Mouse (Mus musculus) CH12.LX (cell line): Measurements from ENCODE around the gene Pdcd7. TPM values are rescaled to one million over a fixed set of nuclear protein-coding genes. Genes with fewer than 3 reads are reported as not detected.

Experiments used
- DNase-seq: peaks from one replicate; pipeline ENCODE4 v3.0.0-alpha.2; 2013; ENCODE audit errors: extremely low read depth
- H3K27ac ChIP-seq: 2 replicates; pipeline ENCODE4 v1.5.1; 2012; ENCODE audit warnings: low read depth, mild to moderate bottlenecking, control low read depth, moderate library complexity; ENCODE audit not compliant: insufficient read depth
- H3K27me3 ChIP-seq: replicated peaks from 2 replicates; pipeline ENCODE3; 2012; ENCODE audit warnings: inconsistent platforms
- H3K36me3 ChIP-seq, 2 experiments: replicated peaks in 1 of 2; 2 replicates each; pipeline versions ENCODE3 to v1.6.1; 2012; ENCODE audit warnings: inconsistent platforms in 1 of 2, low read length in 1 of 2, mild to moderate bottlenecking in 1 of 2, mixed read lengths in 1 of 2, moderate library complexity in 1 of 2; ENCODE audit not compliant: control insufficient read depth in 1 of 2, insufficient read depth in 1 of 2
- H3K4me1 ChIP-seq, 2 experiments: 2 replicates each; pipeline ENCODE4 v1.6.1; 2012; ENCODE audit warnings: inconsistent platforms in 1 of 2, moderate library complexity in 1 of 2; ENCODE audit not compliant: insufficient read depth in 2 of 2, control insufficient read depth in 1 of 2
- H3K4me2 ChIP-seq: 2 replicates; pipeline ENCODE4 v1.6.1; 2012; ENCODE audit warnings: low read depth, mild to moderate bottlenecking, control low read depth; ENCODE audit not compliant: poor library complexity, insufficient read depth, severe bottlenecking
- H3K4me3 ChIP-seq, 3 experiments: fragments of 150-350 bp in 1 of 3; sonication (generic) in 1 of 3; replicated peaks in 1 of 3; 2 replicates each; pipeline versions ENCODE3 to v1.5.1; 2011 to 2012; ENCODE audit warnings: low read depth in 2 of 3, low read length in 2 of 3, mild to moderate bottlenecking in 2 of 3, moderate library complexity in 2 of 3, control low read depth in 1 of 3, improper control_type of control experiment in 1 of 3, inconsistent platforms in 1 of 3, mixed read lengths in 1 of 3; ENCODE audit not compliant: poor library complexity in 1 of 3
- H3K79me2 ChIP-seq: replicated peaks from 2 replicates; pipeline ENCODE4 v1.6.1; 2012; ENCODE audit warnings: mild to moderate bottlenecking, moderate library complexity; ENCODE audit not compliant: control insufficient read depth, poor library complexity, insufficient read depth, severe bottlenecking; ENCODE audit errors: extremely low read depth
- H3K9ac ChIP-seq: 2 replicates; pipeline ENCODE4 v1.6.1; 2012; ENCODE audit warnings: low read depth, mild to moderate bottlenecking, control low read depth, moderate library complexity; ENCODE audit not compliant: insufficient read depth
- H3K9me3 ChIP-seq: replicated peaks from 2 replicates; pipeline ENCODE3; 2012; ENCODE audit warnings: low read length, inconsistent platforms, mixed read lengths
- BHLHE40 ChIP-seq: IDR thresholded peaks from 2 replicates; pipeline ENCODE4 v1.6.1; 2011; ENCODE audit warnings: mild to moderate bottlenecking, low read depth, low read length, improper control_type of control experiment
- CHD1 ChIP-seq: IDR thresholded peaks from 2 replicates; pipeline ENCODE4 v1.6.1; 2012; ENCODE audit warnings: low read depth, low read length, improper control_type of control experiment, inconsistent platforms
- ETS1 ChIP-seq: conservative IDR thresholded peaks from 2 replicates; pipeline ENCODE4 v1.6.1; 2012; ENCODE audit warnings: low read depth, mild to moderate bottlenecking, inconsistent platforms, low read length, improper control_type of control experiment, moderate library complexity
- HCFC1 ChIP-seq: IDR thresholded peaks from 2 replicates; pipeline ENCODE4 v1.6.1; 2012; ENCODE audit warnings: low read depth, mild to moderate bottlenecking, inconsistent platforms, low read length, improper control_type of control experiment
- PAX5 ChIP-seq: IDR thresholded peaks from 2 replicates; pipeline ENCODE4 v1.6.1; 2012; ENCODE audit warnings: low read length, inconsistent platforms, mixed read lengths
- POLR2A ChIP-seq: IDR thresholded peaks from 2 replicates; pipeline ENCODE4 v1.6.1; 2011; ENCODE audit warnings: low read depth, mild to moderate bottlenecking, improper control_type of control experiment, low read length
- SIN3A ChIP-seq: IDR thresholded peaks from 2 replicates; pipeline ENCODE4 v1.6.1; 2012; ENCODE audit warnings: low read length, improper control_type of control experiment, inconsistent platforms
- TBP ChIP-seq: conservative IDR thresholded peaks from 2 replicates; pipeline ENCODE4 v1.6.1; 2011; ENCODE audit warnings: low read depth, low read length, improper control_type of control experiment
- TCF12 ChIP-seq: IDR thresholded peaks from 2 replicates; pipeline ENCODE4 v1.6.1; 2014; ENCODE audit warnings: low read depth, mild to moderate bottlenecking, inconsistent platforms, low read length, improper control_type of control experiment
- UBTF ChIP-seq: IDR thresholded peaks from 2 replicates; pipeline ENCODE4 v1.6.1; 2012; ENCODE audit warnings: low read depth, mild to moderate bottlenecking, inconsistent platforms, low read length, improper control_type of control experiment, moderate library complexity
- USF1 ChIP-seq: IDR thresholded peaks from 2 replicates; pipeline ENCODE4 v1.6.1; 2014; ENCODE audit warnings: low read depth, mild to moderate bottlenecking, inconsistent platforms, low read length, improper control_type of control experiment
- ZKSCAN1 ChIP-seq: IDR thresholded peaks from 2 replicates; pipeline ENCODE4 v1.6.1; 2012; ENCODE audit warnings: low read depth, inconsistent platforms, low read length, improper control_type of control experiment, borderline replicate concordance
- dilution Hi-C: fragments of 300-500 bp; cut with MboI; formaldehyde crosslinking; loops from 2 replicates; pipeline ENCODE4 v1.14.3; 2020; ENCODE audit warnings: low sequenced_read_pairs; ENCODE audit not compliant: extremely low pct_unique_long_range_greater_than_20kb, extremely low pct_ligation_motif_present
- in situ Hi-C: fragments of 300-500 bp; cut with MboI; formaldehyde crosslinking; loops from 3 replicates; pipeline ENCODE4 v1.14.3; 2019; ENCODE audit warnings: low sequenced_read_pairs, low pct_ligation_motif_present, low pct_unique_long_range_greater_than_20kb, mixed read lengths
- polyA plus RNA-seq: library from polyadenylated mRNA; unstranded; fragments of >175 nt; gene quantifications from 2 replicates; pipeline ENCODE4 v1.2.1, GENCODE M21; 2012; ENCODE audit warnings: low read depth; ENCODE audit not compliant: insufficient read length
- total RNA-seq, 2 experiments: library from RNA; depleted of rRNA; stranded (reverse); fragments of 300-350 nt in 1 of 2; fragments of >200 nt in 1 of 2; gene quantifications; 2 replicates each; pipeline ENCODE4 v1.2.3; 2012 to 2014

The Pdcd7 gene
- total and polyA plus RNA-seq, 3 experiments = 13.1 to 20.6 (median 14.5) TPM

- no peak for TF ChIP-seq ZKSCAN1
- TF ChIP-seq USF1 = no peak
- no peak for TF ChIP-seq HCFC1
- no peak for TF ChIP-seq ETS1
- TF ChIP-seq UBTF = no peak
- no peak for TF ChIP-seq CHD1
- TF ChIP-seq BHLHE40 = no peak
- no peak for TF ChIP-seq TBP
- no peak for TF ChIP-seq PAX5
- TF ChIP-seq POLR2A = no peak
- no peak overlapping the region for H3K4me2 ChIP-seq
- peaks cover 0 to 4% of the 10 kb centered on the region in 2 experiments; a peak in 1 of 4 replicates for H3K4me1 ChIP-seq
- peaks cover 0 to 22% of the 10 kb centered on the region in 2 experiments for H3K36me3 ChIP-seq
- DNase-seq = no peak
- H3K79me2 ChIP-seq = no peaks in the 10 kb centered on the region
- H3K4me3 ChIP-seq = no peak overlapping the region
- dilution Hi-C loops (no loop called here), in situ Hi-C loops (no loop called here)
- no peaks in the 10 kb centered on the region for H3K27me3 ChIP-seq
- no peak overlapping the region for H3K9ac ChIP-seq
- no peak overlapping the region for H3K27ac ChIP-seq
- H3K9me3 ChIP-seq = no peaks in the 10 kb centered on the region
Measured at GRCm38 (mm10) chr9:65375163-65375934, 29.4 kb downstream of the Pdcd7 start.

GRCm38 (mm10) chr9:65381017-65381590 is 35.2 kb downstream of the Pdcd7 start:
- in situ Hi-C loops = loop anchor here (5.0 kb wide), 1 partner anchor 46 kb away; no protein-coding TSS in a partner anchor
- Histone ChIP-seq H3K27me3 (no peaks in the 10 kb centered on the region), H3K36me3 (peaks cover 0 to 9% of the 10 kb centered on the region in 2 experiments), H3K27ac (no peak overlapping the region), H3K4me2 (no peak overlapping the region), H3K4me3 (no peak overlapping the region), H3K4me1 (peaks cover 0 to 4% of the 10 kb centered on the region in 2 experiments; a peak in 1 of 4 replicates), H3K79me2 (no peaks in the 10 kb centered on the region), H3K9me3 (no peaks in the 10 kb centered on the region), H3K9ac (no peak overlapping the region)
- TF ChIP-seq UBTF (no peak), CHD1 (no peak), TCF12 (no peak), SIN3A (no peak)
- DNase-seq = no peak
- dilution Hi-C loops = no loop called here
